Mouse (Mus musculus) adrenal gland (tissue): ENCODE results near the gene Atp6v1fnb.

ENCODE experiments used
- intact Hi-C: fragments of 180-260 bp; cut with DNase I; formaldehyde crosslinking; loops from one replicate; pipeline ENCODE4 v1.15.1; 2025
- long read RNA-seq, 2 experiments: library from polyadenylated mRNA; unstranded; transcript quantifications; one replicate each; pipeline ENCODE4 v2.0.0; 2020; ENCODE audit warnings: borderline replicate concordance in 1 of 2; ENCODE audit not compliant: insufficient replicate concordance in 1 of 2

The Atp6v1fnb gene
- long read RNA-seq, experiment 1 = 0 reads
- long read RNA-seq, experiment 2 = 0 reads

DNA sequence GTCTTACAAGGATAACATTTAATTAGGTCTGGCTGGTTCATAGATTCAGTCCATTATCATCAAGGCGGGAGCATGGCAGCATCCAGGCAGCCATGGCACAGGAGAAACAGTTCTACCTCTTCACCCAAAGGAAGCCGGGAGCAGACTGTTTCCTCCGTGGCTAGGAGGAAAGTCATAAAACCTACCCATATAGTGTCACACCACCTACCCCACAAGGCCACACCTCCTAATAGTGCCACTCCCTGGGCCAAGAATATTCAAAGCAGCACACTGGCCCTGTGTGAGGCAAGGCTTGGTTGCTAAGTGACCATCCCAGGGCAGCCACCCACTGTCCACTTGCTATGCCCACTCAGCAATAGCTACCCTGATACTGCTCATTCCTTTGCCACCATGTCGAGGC is at the start of gene Atp6v1fnb:
Gene Atp6v1fnb, plus strand, starts transcription at position 301 of the 400 bp plus-strand sequence.
- intact Hi-C loops = no loop called here

GRCm38 (mm10) chr6:29425118-29425517 is 46.1 kb upstream of the Atp6v1fnb start:
- intact Hi-C loops = no loop called here

- intact Hi-C loops = no loop called here
Measured at GRCm38 (mm10) chr6:29426331-29426730, 44.9 kb upstream of the Atp6v1fnb start.

- intact Hi-C loops = no loop called here
Measured at GRCm38 (mm10) chr6:29428171-29428570, 43.1 kb upstream of the Atp6v1fnb start.

DNA sequence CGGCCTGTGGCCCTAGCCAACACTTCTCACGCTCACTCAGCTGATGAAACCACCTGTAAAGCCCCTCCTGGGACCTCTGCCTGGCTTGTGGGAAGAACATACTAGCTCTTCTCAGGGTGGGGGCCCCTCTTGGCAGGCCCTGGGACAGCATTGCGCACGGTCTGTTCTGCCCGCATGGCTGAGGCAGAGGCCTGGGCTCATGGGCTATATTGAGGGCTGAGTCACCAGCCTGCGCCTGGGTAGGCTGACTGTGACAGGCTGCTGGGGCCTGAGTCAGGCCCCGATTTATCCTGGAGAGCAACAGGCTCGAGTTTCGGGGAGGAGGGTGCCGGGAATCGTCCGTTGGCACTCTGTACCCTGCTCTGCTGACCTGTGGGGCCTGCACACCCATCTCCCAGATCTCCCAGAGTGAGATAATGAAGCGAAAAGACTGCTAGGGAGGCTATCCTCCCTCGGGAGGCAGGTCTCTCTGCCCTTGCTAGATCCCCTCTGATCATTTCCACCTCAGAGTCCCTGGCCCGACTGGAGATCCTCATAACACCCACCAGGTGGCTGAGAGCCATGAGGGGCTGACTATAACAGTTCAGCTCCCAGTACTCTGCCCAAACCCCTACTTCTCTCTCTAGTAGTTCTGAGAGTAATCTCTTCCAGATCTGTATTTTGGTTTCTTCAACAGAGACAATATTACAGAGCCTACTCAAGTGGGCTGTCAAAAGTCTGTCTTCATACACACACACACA is 40.4 kb upstream of the Atp6v1fnb start:
- intact Hi-C loops = no loop called here

- intact Hi-C loops = no loop called here
Measured at GRCm38 (mm10) chr6:29431473-29431872, 39.8 kb upstream of the Atp6v1fnb start.

DNA sequence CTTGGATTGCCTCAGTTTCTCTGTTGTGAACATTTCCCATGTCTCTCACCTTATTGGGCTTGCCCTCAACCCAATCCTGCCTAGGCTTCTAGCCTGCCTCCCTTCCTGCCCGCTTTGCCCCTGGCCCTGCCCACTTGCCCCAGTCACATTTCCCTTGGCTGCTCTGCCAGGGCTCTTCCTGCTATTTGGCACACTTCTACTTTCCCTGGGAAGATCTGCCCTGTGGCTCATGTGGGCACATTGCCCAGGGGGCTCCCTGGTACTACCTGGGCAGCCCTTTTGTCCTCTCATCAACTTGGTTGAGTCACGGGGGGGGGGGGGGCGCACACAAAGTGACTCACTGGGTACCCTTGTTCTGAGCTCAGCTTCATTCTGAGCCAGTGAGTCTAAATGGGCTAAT is 39.1 kb upstream of the Atp6v1fnb start:
- intact Hi-C loops = no loop called here

GRCm38 (mm10) chr6:29432676-29433037 is 38.6 kb upstream of the Atp6v1fnb start:
- intact Hi-C loops = no loop called here

DNA sequence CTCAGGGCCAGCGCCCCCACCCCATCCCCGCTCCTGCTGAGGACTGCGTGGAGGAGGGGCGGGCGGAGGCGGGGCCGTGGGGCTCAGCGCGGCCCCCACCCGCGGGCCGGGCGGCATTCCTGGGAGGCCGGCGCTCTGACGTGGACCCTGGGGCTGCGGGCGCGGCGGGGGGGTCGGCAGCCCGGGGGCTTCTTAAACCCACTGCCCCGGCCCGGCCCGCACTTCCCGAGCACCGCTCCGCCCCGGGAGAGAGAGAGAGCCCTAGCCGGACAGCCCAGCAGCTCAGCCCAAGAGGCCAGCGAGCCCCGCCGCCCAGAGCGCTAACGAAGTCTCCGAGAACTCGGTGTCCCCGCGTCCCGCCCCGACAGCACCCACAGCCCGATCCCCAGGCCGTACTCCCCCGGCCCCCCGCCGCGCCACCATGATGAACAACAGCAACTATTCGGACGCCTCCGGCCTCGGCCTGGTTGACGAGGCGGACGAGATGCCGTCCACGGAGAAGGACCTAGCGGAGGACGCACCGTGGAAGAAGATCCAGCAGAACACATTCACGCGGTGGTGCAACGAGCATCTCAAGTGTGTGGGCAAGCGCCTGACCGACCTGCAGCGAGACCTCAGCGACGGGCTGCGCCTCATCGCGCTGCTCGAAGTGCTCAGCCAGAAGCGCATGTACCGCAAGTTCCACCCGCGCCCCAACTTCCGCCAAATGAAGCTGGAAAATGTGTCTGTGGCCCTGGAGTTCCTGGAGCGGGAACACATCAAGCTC is 38.0 kb upstream of the Atp6v1fnb start, which contains the start of gene Flnc:
Gene Flnc, plus strand, starts transcription at position 219 of the 766 bp plus-strand sequence.
- intact Hi-C loops = no loop called here

- intact Hi-C loops = no loop called here
Measured at GRCm38 (mm10) chr6:29433804-29434795, 37.1 kb upstream of the Atp6v1fnb start.

- intact Hi-C loops = no loop called here
Measured at GRCm38 (mm10) chr6:29434911-29435691, 36.1 kb upstream of the Atp6v1fnb start.

- intact Hi-C loops = no loop called here
Measured at GRCm38 (mm10) chr6:29435940-29436451, 35.2 kb upstream of the Atp6v1fnb start.

- intact Hi-C loops = no loop called here
Measured at GRCm38 (mm10) chr6:29436461-29436934, 34.7 kb upstream of the Atp6v1fnb start.

DNA sequence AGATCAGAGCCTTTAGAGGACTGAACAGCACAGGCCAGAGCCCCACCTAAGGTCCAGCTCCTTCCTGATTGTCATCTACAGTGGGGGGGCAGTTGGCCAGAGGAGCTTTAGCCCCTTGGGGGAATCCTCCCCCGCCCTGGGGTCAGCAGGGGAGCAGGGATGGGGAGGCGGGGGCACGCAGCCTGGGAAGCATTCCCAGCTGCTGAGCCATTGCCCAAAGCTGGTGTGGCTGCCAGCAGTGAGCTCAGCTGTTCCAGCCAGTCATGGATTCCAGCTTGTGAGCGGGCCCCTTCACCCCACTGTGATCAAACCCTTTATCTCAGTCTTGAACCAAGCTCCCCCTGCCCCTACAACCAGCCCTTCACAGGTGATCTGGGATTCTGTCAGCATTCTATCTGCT is 32.0 kb upstream of the Atp6v1fnb start:
- intact Hi-C loops = no loop called here

DNA sequence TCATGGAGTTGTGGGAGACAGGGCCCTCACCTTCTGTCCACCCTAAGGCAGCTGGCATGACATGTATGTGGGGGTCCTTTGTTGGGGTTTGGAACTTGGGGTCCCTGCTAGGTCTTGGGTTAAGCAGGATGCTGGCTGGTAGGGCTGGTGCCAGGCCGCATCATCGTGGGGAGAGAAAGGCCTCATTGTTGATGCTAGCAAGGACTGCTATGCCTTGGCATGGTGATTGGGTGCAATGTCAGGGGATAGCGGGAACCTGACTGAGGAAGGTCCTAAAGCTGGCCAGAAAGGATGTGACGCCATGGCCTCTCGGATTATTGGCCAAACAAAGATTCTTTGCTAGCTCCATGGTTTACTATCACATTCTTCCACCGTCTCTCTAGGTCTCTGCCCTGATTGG is 31.4 kb upstream of the Atp6v1fnb start:
- intact Hi-C loops = loop anchor here (5.0 kb wide), 1 partner anchor 208 kb away; no protein-coding TSS in a partner anchor

GRCm38 (mm10) chr6:29444773-29445172 is 26.5 kb upstream of the Atp6v1fnb start:
- intact Hi-C loops = loop anchor here (5.0 kb wide), 1 partner anchor 203 kb away; no protein-coding TSS in a partner anchor

GRCm38 (mm10) chr6:29445354-29445753 is 25.9 kb upstream of the Atp6v1fnb start:
- intact Hi-C loops = no loop called here

- intact Hi-C loops = no loop called here
Measured at GRCm38 (mm10) chr6:29449858-29450257, 21.4 kb upstream of the Atp6v1fnb start.

- intact Hi-C loops = no loop called here
Measured at GRCm38 (mm10) chr6:29450667-29451066, 20.6 kb upstream of the Atp6v1fnb start.

DNA sequence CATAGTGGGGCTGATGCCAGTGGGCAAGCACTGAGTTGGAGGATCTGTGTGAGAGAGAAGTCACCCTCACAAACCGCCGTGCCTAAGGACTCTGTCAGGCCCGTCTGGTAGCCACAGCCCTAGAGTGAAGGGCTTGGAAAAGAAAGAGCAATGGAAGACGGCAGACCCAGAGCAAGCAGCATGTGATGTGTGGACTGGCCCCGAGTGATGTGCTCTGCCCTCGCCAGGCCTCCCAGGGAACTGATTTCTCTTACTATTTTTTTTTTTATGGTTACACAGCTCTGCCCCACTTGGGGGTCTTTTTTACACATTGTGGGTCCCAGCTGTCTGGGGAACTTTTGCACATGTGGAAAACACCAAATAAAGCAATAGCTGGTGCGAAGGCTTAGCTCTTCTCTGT is 9.7 kb upstream of the Atp6v1fnb start:
- intact Hi-C loops = no loop called here
